Comparison of ENCODE assay signal across 21 mouse cellular contexts in genomic region chr3:122492006-122492405, GRCm38 (mm10).
DNase-seq lines count a peak whose midpoint lies in the region; ATAC-seq and TF ChIP-seq lines count a peak whose summit lies in the region.
"Had no signal": no experiment of that assay in that cellular context is flagged by ENCODE, and none has a peak within 500 bp of the region (broad histone marks: within the 10 kb centered on the region; RNA-seq: fewer than 3 reads in every experiment).

No protein-coding gene starts in this region.

- H3K9me3 ChIP-seq in forebrain, embryonic 10.5 days = no peaks in the 10 kb centered on the region
- no peaks in the 10 kb centered on the region for H3K9me3 ChIP-seq in forebrain, postnatal 0 days (ENCODE audit: low read length)
- no peaks in the 10 kb centered on the region for H3K9me3 ChIP-seq in liver, embryonic 12.5 days (replicated peaks)
- H3K9me3 ChIP-seq in midbrain, embryonic 16.5 days (replicated peaks; ENCODE audit: control insufficient read depth, low read length, poor library complexity, severe bottlenecking) = no peaks in the 10 kb centered on the region
- H3K9me3 ChIP-seq: embryonic facial prominence, embryonic 12.5 days; embryonic facial prominence, embryonic 15.5 days; hindbrain, embryonic 10.5 days; hindbrain, embryonic 13.5 days had no signal

- no peak for TF ChIP-seq POLR2A in liver, adult 2 months (IDR thresholded peaks at IDR 0.05; ENCODE audit: extremely low read depth, insufficient read depth, low read length)

- TF ChIP-seq CTCF in forebrain, postnatal 0 days (IDR thresholded peaks at IDR 0.05; ENCODE audit: low read depth) = no peak
- TF ChIP-seq CTCF in liver, adult 2 months (IDR thresholded peaks at IDR 0.05; ENCODE audit: low read depth, low read length) = no peak

- H3K9ac ChIP-seq in forebrain, postnatal 0 days = no peak overlapping the region
- no peak overlapping the region for H3K9ac ChIP-seq in liver, adult 2 months (ENCODE audit: low read depth, low read length)
- H3K9ac ChIP-seq in liver, embryonic 12.5 days = no peak overlapping the region
- H3K9ac ChIP-seq in midbrain, embryonic 16.5 days (ENCODE audit: low read depth, low read length) = no peak overlapping the region
- H3K9ac ChIP-seq: embryonic facial prominence, embryonic 12.5 days; embryonic facial prominence, embryonic 15.5 days; hindbrain, embryonic 13.5 days had no signal

- no peaks in the 10 kb centered on the region for H3K36me3 ChIP-seq in forebrain, embryonic 10.5 days (replicated peaks)
- H3K36me3 ChIP-seq in forebrain, postnatal 0 days (ENCODE audit: insufficient read depth) = no peaks in the 10 kb centered on the region
- no peaks in the 10 kb centered on the region; the same call in 1 of the 2 replicates for H3K36me3 ChIP-seq in liver, adult 2 months (ENCODE audit: control insufficient read depth, insufficient read depth, low read length)
- no peaks in the 10 kb centered on the region for H3K36me3 ChIP-seq in liver, embryonic 12.5 days
- no peaks in the 10 kb centered on the region for H3K36me3 ChIP-seq in midbrain, embryonic 16.5 days (ENCODE audit: control insufficient read depth, insufficient read depth, low read length)
- H3K36me3 ChIP-seq: embryonic facial prominence, embryonic 12.5 days; embryonic facial prominence, embryonic 15.5 days; hindbrain, embryonic 10.5 days; hindbrain, embryonic 13.5 days had no signal

- 91% methylated on average over 3 of the region's 3 CpGs for whole genome bisulfite sequencing in forebrain, embryonic 10.5 days
- WGBS in forebrain, postnatal 0 days = 74% methylated on average over 3 of the region's 3 CpGs
- WGBS in liver, adult 2 months = 31% methylated on average over 3 of the region's 3 CpGs
- WGBS in liver, embryonic 12.5 days (ENCODE audit: insufficient replicate concordance) = 74% methylated on average over 3 of the region's 3 CpGs
- 77% methylated on average over 3 of the region's 3 CpGs for WGBS in midbrain, embryonic 16.5 days

- intact Hi-C loops in gastrocnemius, postnatal 36 days (cut with DNase I) = no loop called here

- DNase-seq in forebrain, embryonic 10.5 days (ENCODE audit: extremely low spot score, low spot score) = no peak
- DNase-seq in forebrain, postnatal 0 days = no peak
- peak; percentile 79 for DNase-seq in liver, adult 2 months (ENCODE audit: extremely low read depth, low read depth, low spot score)
- peak; percentile 63 for DNase-seq in ZHBTc4 (ENCODE audit: low read depth, low spot score)
- DNase-seq in gastrocnemius, postnatal 36 days = no peak
- DNase-seq in gastrocnemius, postnatal 25 days = no peak
- DNase-seq: adrenal gland, postnatal 10 days; adrenal gland, postnatal 36 days; cerebellum, adult 18-20 months; cerebellum, adult 9-10 months; cerebellum, postnatal 14 days; heart, adult 11 months; heart, postnatal 36 days had no signal

- no peaks in the 10 kb centered on the region for H3K27me3 ChIP-seq in forebrain, embryonic 10.5 days (ENCODE audit: poor library complexity, severe bottlenecking)
- no peaks in the 10 kb centered on the region for H3K27me3 ChIP-seq in forebrain, postnatal 0 days (ENCODE audit: insufficient read depth, low read length)
- no peaks in the 10 kb centered on the region for H3K27me3 ChIP-seq in liver, adult 2 months (ENCODE audit: control insufficient read depth, insufficient read depth, low read length)
- H3K27me3 ChIP-seq in liver, embryonic 12.5 days (replicated peaks) = no peaks in the 10 kb centered on the region
- H3K27me3 ChIP-seq in midbrain, embryonic 16.5 days (ENCODE audit: control insufficient read depth, insufficient read depth, low read depth, low read length) = no peaks in the 10 kb centered on the region
- H3K27me3 ChIP-seq: embryonic facial prominence, embryonic 12.5 days; embryonic facial prominence, embryonic 15.5 days; hindbrain, embryonic 13.5 days had no signal

- H3K4me1 ChIP-seq in forebrain, embryonic 10.5 days = peaks cover 81% of the 10 kb centered on the region
- no peaks in the 10 kb centered on the region for H3K4me1 ChIP-seq in forebrain, postnatal 0 days (ENCODE audit: insufficient read depth)
- peaks cover 26% of the 10 kb centered on the region for H3K4me1 ChIP-seq in liver, adult 2 months (ENCODE audit: control insufficient read depth, insufficient read depth, low read length)
- peaks cover 7% of the 10 kb centered on the region; the same call in 1 of the 2 replicates for H3K4me1 ChIP-seq in liver, embryonic 12.5 days
- H3K4me1 ChIP-seq in midbrain, embryonic 16.5 days (ENCODE audit: control insufficient read depth, insufficient read depth, low read length) = peaks cover 14% of the 10 kb centered on the region

- H3K27ac ChIP-seq in forebrain, embryonic 10.5 days = peak overlapping the region; percentile 35; the same call in 1 of the 2 replicates
- no peak overlapping the region for H3K27ac ChIP-seq in forebrain, postnatal 0 days (ENCODE audit: low read depth, low read length)
- H3K27ac ChIP-seq in liver, adult 2 months (replicated peaks; ENCODE audit: insufficient read depth, low read depth, low read length) = peak overlapping the region; percentile 9
- H3K27ac ChIP-seq in liver, embryonic 12.5 days = no peak overlapping the region
- peak overlapping the region; percentile 77 for H3K27ac ChIP-seq in midbrain, embryonic 16.5 days (ENCODE audit: low read length)
- H3K27ac ChIP-seq: embryonic facial prominence, embryonic 12.5 days; embryonic facial prominence, embryonic 15.5 days; hindbrain, embryonic 10.5 days; hindbrain, embryonic 13.5 days had no signal

- H3K4me3 ChIP-seq in forebrain, embryonic 10.5 days = no peak overlapping the region
- H3K4me3 ChIP-seq in forebrain, postnatal 0 days (ENCODE audit: low read depth, low read length) = no peak overlapping the region
- no peak overlapping the region for H3K4me3 ChIP-seq in liver, adult 2 months (ENCODE audit: insufficient read depth, low read depth, low read length)
- H3K4me3 ChIP-seq in liver, embryonic 12.5 days = no peak overlapping the region
- H3K4me3 ChIP-seq in midbrain, embryonic 16.5 days (ENCODE audit: low read depth, low read length) = no peak overlapping the region
- H3K4me3 ChIP-seq: embryonic facial prominence, embryonic 12.5 days; hindbrain, embryonic 10.5 days; hindbrain, embryonic 13.5 days had no signal

- peaks cover 50% of the 10 kb centered on the region for H3K79me2 ChIP-seq in liver, adult 2 months (ENCODE audit: control insufficient read depth, insufficient read depth, low read length)

- ATAC-seq in forebrain, postnatal 0 days = no peak
- no peak for ATAC-seq in liver, embryonic 12.5 days
- ATAC-seq in midbrain, embryonic 16.5 days = no peak
- ATAC-seq: hindbrain, embryonic 16.5 days had no signal

- H3K4me2 ChIP-seq in forebrain, postnatal 0 days (ENCODE audit: low read depth) = no peak overlapping the region
- H3K4me2 ChIP-seq in liver, embryonic 12.5 days = no peak overlapping the region
- H3K4me2 ChIP-seq in midbrain, embryonic 16.5 days (ENCODE audit: low read length) = no peak overlapping the region
- H3K4me2 ChIP-seq: heart, embryonic 11.5 days; hindbrain, embryonic 13.5 days had no signal

Comparison
In these comparisons a context has a peak if more than half of its experiments do, and no peak if none do; other contexts are left out.
1. H3K27ac ChIP-seq: peak in forebrain, embryonic 10.5 days (single experiment), liver, adult 2 months (single experiment) and midbrain, embryonic 16.5 days (single experiment); none in forebrain, postnatal 0 days (single experiment) and liver, embryonic 12.5 days (single experiment).
2. DNase-seq: peak in liver, adult 2 months (single experiment) and ZHBTc4 (single experiment); none in forebrain, embryonic 10.5 days (single experiment), forebrain, postnatal 0 days (single experiment), gastrocnemius, postnatal 36 days (0 of 2) and gastrocnemius, postnatal 25 days (single experiment).